Mouse (Mus musculus) liver, embryonic 14.5 days (tissue): Measurements from ENCODE around the gene Entpd6. TPM values are rescaled to one million over a fixed set of nuclear protein-coding genes. Genes with fewer than 3 reads are reported as not detected.

ENCODE experiments used
- ATAC-seq: fragments of 200-750 bp; cut with Nextera tagmentation; 2 replicates; pipeline ENCODE4 v1.8.0; 2017; ENCODE audit warnings: moderate number of reproducible peaks, mild to moderate bottlenecking, moderate library complexity; ENCODE audit not compliant: insufficient read depth
- DNase-seq, 3 experiments: peaks; one replicate each; pipeline ENCODE4 v3.0.0-alpha.2; 2012 to 2013; ENCODE audit warnings: low read depth in 3 of 3, low spot score in 3 of 3
- H3K27ac ChIP-seq: fragments of 300-500 bp; sonication (generic); 2 replicates; pipeline ENCODE4 v1.5.1; 2014; ENCODE audit warnings: moderate library complexity, mild to moderate bottlenecking, control low read depth, inconsistent platforms
- H3K27me3 ChIP-seq: fragments of 300-500 bp; sonication (generic); 2 replicates; pipeline ENCODE4 v1.6.1; 2014; ENCODE audit warnings: mild to moderate bottlenecking, low read length, moderate library complexity; ENCODE audit not compliant: control insufficient read depth, insufficient read depth
- H3K36me3 ChIP-seq: fragments of 300-500 bp; sonication (generic); replicated peaks from 2 replicates; pipeline ENCODE4 v1.6.1; 2014; ENCODE audit warnings: low read depth; ENCODE audit not compliant: control insufficient read depth, insufficient read depth
- H3K4me1 ChIP-seq, 2 experiments: fragments of 200-500 bp in 1 of 2; fragments of 300-500 bp in 1 of 2; sonication (generic) in 1 of 2; replicated peaks; 2 replicates each; pipeline ENCODE4 v1.6.1; 2012 to 2014; ENCODE audit warnings: antibody characterized with exemption in 1 of 2, inconsistent platforms in 1 of 2, low read length in 1 of 2; ENCODE audit not compliant: control insufficient read depth in 2 of 2, insufficient read depth in 2 of 2
- H3K4me2 ChIP-seq: fragments of 300-500 bp; sonication (generic); 2 replicates; pipeline ENCODE4 v1.6.1; 2014; ENCODE audit warnings: low read depth, mild to moderate bottlenecking, control low read depth, moderate library complexity
- H3K4me3 ChIP-seq, 2 experiments: fragments of 200-500 bp in 1 of 2; fragments of 300-500 bp in 1 of 2; sonication (generic) in 1 of 2; 2 replicates each; pipeline ENCODE4 v1.5.1; 2012 to 2014; ENCODE audit warnings: low read depth in 2 of 2, low read length in 2 of 2, mild to moderate bottlenecking in 2 of 2, control low read depth in 1 of 2, inconsistent platforms in 1 of 2, moderate library complexity in 1 of 2; ENCODE audit not compliant: insufficient read depth in 1 of 2
- H3K9ac ChIP-seq: fragments of 300-500 bp; sonication (generic); replicated peaks from 2 replicates; pipeline ENCODE4 v1.6.1; 2014; ENCODE audit warnings: mild to moderate bottlenecking, control low read depth, moderate library complexity
- H3K9me3 ChIP-seq: fragments of 300-500 bp; sonication (generic); 2 replicates; pipeline ENCODE4 v1.6.1; 2016; ENCODE audit warnings: low read length, mixed read lengths; ENCODE audit not compliant: control insufficient read depth
- CTCF ChIP-seq: IDR thresholded peaks from 2 replicates; pipeline ENCODE4 v1.5.1; 2016; ENCODE audit warnings: antibody characterized with exemption, low read depth, control low read depth
- EP300 ChIP-seq: IDR thresholded peaks from 2 replicates; pipeline ENCODE4 v1.6.1; 2016; ENCODE audit warnings: antibody characterized with exemption, low read depth
- WGBS: fragments of 180-500 bp; shearing (Covaris S2); extraction: QIAGEN DNeasy Blood & Tissue Kit; methylation state at CpG from one replicate; pipeline ENCODE4 v1.1.7; 2014; ENCODE audit not compliant: insufficient replicate concordance; 5-methylcytosine and 5-hydroxymethylcytosine counted together
- polyA plus RNA-seq, 2 experiments: library from polyadenylated mRNA; depleted of rRNA in 1 of 2; stranded (reverse) in 1 of 2; unstranded in 1 of 2; fragments of >200 nt; fragmentation: Nextera tagmentation in 1 of 2; extraction: Ambion mirVana in 1 of 2; gene quantifications; 2 replicates each; pipeline versions ENCODE4 v1.2.1 to v1.2.3; 2012 to 2014

Entpd6 gene
- polyA plus RNA-seq, 2 experiments, result 7.1 to 8.2 TPM

- Histone ChIP-seq H3K4me2 (no peak overlapping the region), H3K4me1 (peaks cover 0 to 5% of the 10 kb centered on the region in 2 experiments; a peak in 1 of 4 replicates), H3K27ac (no peak overlapping the region), H3K9me3 (no peaks in the 10 kb centered on the region), H3K36me3 (no peaks in the 10 kb centered on the region), H3K9ac (no peak overlapping the region), H3K4me3 (no peak overlapping the region), H3K27me3 (no peaks in the 10 kb centered on the region)
- no peak for ATAC-seq
- no peak for DNase-seq
- no peak for TF ChIP-seq CTCF
- TF ChIP-seq EP300, result no peak
- 66% methylated on average over 6 of the region's 6 CpGs for WGBS
These were observed 22.3 kb downstream of the Entpd6 start for GRCm38 (mm10) chr2:150771169-150771568.

GRCm38 (mm10) chr2:150771996-150772395 lies 23.2 kb downstream of the Entpd6 start:
- TF ChIP-seq EP300, result no peak
- TF ChIP-seq CTCF, result no peak
- no peak for ATAC-seq

GRCm38 (mm10) chr2:150772466-150773119 lies 23.8 kb downstream of the Entpd6 start:
- ATAC-seq (peak; percentile 19; the same call in 1 of the 2 replicates), DNase-seq (no peak)
- Histone ChIP-seq H3K4me1 (peaks cover 0 to 5% of the 10 kb centered on the region in 2 experiments; a peak in 1 of 4 replicates), H3K4me3 (no peak overlapping the region), H3K4me2 (no peak overlapping the region), H3K27me3 (no peaks in the 10 kb centered on the region), H3K9me3 (no peaks in the 10 kb centered on the region), H3K27ac (no peak overlapping the region), H3K36me3 (no peaks in the 10 kb centered on the region), H3K9ac (no peak overlapping the region)
- 56% methylated on average over 10 of the region's 10 CpGs for WGBS
- TF ChIP-seq EP300 (no peak), CTCF (no peak)

More at GRCm38 (mm10) chr2:150771996-150772395, 23.2 kb downstream of the Entpd6 start:
- no peak overlapping the region for H3K4me3 ChIP-seq
- H3K9me3 ChIP-seq, result no peaks in the 10 kb centered on the region
- no peak overlapping the region for H3K27ac ChIP-seq
- H3K27me3 ChIP-seq, result no peaks in the 10 kb centered on the region
- no peaks in the 10 kb centered on the region for H3K36me3 ChIP-seq
- no peak overlapping the region for H3K9ac ChIP-seq
- DNase-seq, result no peak
- 75% methylated on average over 8 of the region's 8 CpGs for WGBS
- peaks cover 0 to 5% of the 10 kb centered on the region in 2 experiments; a peak in 1 of 4 replicates for H3K4me1 ChIP-seq
- H3K4me2 ChIP-seq, result no peak overlapping the region

DNA sequence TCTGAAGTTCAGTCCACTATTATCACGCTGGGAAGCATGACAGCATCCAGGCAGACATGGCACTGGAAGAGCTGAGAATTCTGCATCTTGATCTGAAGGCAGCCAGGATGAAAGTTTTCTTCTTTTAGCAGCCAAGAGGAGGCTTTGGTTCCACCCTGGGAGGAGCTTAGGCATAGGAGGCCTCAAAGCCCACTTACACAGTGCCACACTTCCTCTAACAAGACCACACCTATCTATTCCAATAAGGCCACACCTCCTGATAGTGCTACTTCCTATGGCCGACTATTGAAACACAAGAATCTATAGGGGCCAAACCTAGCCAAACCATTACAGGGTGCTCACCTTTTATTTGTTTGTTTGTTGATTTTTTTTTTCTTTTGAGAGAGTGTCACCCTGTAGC lies 34.0 kb downstream of the Entpd6 start:
- Histone ChIP-seq H3K36me3 (no peaks in the 10 kb centered on the region), H3K27me3 (no peaks in the 10 kb centered on the region), H3K4me3 (no peak overlapping the region), H3K27ac (no peak overlapping the region), H3K9me3 (no peaks in the 10 kb centered on the region), H3K4me1 (peaks cover 0 to 9% of the 10 kb centered on the region in 2 experiments; a peak in 3 of 4 replicates), H3K9ac (no peak overlapping the region), H3K4me2 (no peak overlapping the region)
- TF ChIP-seq EP300 (no peak), CTCF (no peak)
- no peak for DNase-seq
- 47% methylated on average over 2 of the region's 2 CpGs for WGBS
- ATAC-seq, result no peak

GRCm38 (mm10) chr2:150786251-150787180 lies 37.7 kb downstream of the Entpd6 start, which contains the start of gene Pygb:
Gene Pygb (plus strand): TSS chr2:150786735.
- H3K4me3 ChIP-seq, result peak within 1 kb of the TSS; percentile 59 to 60
- 3% methylated on average over 58 of the region's 58 CpGs for WGBS
- H3K9me3 ChIP-seq, result no peaks in the 10 kb centered on the region
- ATAC-seq (peak; percentile 91), DNase-seq (peak; percentile 59 to 77 (median 68))
- no peaks in the 10 kb centered on the region for H3K27me3 ChIP-seq
- peaks cover 0 to 11% of the 10 kb centered on the region in 2 experiments; a peak in 3 of 4 replicates for H3K4me1 ChIP-seq
- no peaks in the 10 kb centered on the region for H3K36me3 ChIP-seq
- H3K27ac ChIP-seq, result no peak within 1 kb of the TSS
- H3K9ac ChIP-seq, result peak within 1 kb of the TSS; percentile 15
- H3K4me2 ChIP-seq, result peak within 1 kb of the TSS; percentile 74
- TF ChIP-seq CTCF (no peak), EP300 (no peak)
